Mouse (Mus musculus) cerebellum, adult 2 months (tissue): ENCODE measurements around the gene Mark4.

ENCODE experiments used
- CTCF ChIP-seq: fragments of 200-500 bp; IDR thresholded peaks from 2 replicates; pipeline ENCODE4 v1.5.1; 2011; ENCODE audit warnings: low read depth, mild to moderate bottlenecking, control low read depth, low read length, moderate library complexity, borderline replicate concordance; ENCODE audit not compliant: insufficient read depth
- POLR2A ChIP-seq: fragments of 200-500 bp; IDR thresholded peaks from 2 replicates; pipeline ENCODE4 v1.6.1; 2011; ENCODE audit warnings: low read length, control low read depth, borderline replicate concordance; ENCODE audit not compliant: insufficient read depth

DNA sequence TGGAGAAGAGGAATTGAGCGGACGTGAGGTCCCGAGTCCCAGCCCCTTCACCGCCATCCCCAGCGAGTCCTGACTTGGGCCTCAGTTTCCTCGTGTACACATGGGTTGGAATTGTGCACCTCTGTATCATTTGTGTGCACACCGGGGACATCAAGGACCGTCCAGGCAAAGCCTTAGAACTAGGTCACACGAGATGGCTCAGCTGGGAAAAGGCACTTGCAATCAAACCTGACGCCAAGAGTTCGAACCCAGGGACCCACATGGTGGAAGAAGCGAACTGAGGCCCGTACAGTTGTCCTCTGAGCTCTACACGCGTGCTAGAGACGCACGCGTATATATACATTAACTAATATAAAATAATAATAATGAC is 49.0 kb upstream of the Mark4 start:
- TF ChIP-seq CTCF, result no peak
- no peak for TF ChIP-seq POLR2A
